Mouse (Mus musculus) midbrain, embryonic 14.5 days (tissue): ENCODE measurements around the gene Lrrc63. TPM values are rescaled to one million over a fixed set of nuclear protein-coding genes. Genes with fewer than 3 reads are reported as not detected.

Source experiments
- ATAC-seq: fragments of 200-750 bp; cut with Nextera tagmentation; 2 replicates; pipeline ENCODE4 v1.8.0; 2017; ENCODE audit warnings: moderate number of reproducible peaks, moderate library complexity; ENCODE audit not compliant: low FRiP score, low TSS enrichment
- DNase-seq: peaks from one replicate; pipeline ENCODE4 v3.0.0-alpha.2; 2015
- H3K27ac ChIP-seq: fragments of 300-500 bp; sonication (generic); replicated peaks from 2 replicates; pipeline ENCODE4 v1.5.1; 2014; ENCODE audit warnings: mild to moderate bottlenecking, low read depth, low read length, moderate library complexity
- H3K27me3 ChIP-seq: fragments of 300-500 bp; sonication (generic); 2 replicates; pipeline ENCODE4 v1.6.1; 2014; ENCODE audit warnings: low read length, control low read depth, mixed read lengths; ENCODE audit not compliant: control insufficient read depth, insufficient read depth
- H3K36me3 ChIP-seq: fragments of 300-500 bp; sonication (generic); 2 replicates; pipeline ENCODE4 v1.6.1; 2014; ENCODE audit warnings: low read length, control low read depth; ENCODE audit not compliant: control insufficient read depth, insufficient read depth
- H3K4me1 ChIP-seq: fragments of 300-500 bp; sonication (generic); 2 replicates; pipeline ENCODE4 v1.6.1; 2014; ENCODE audit warnings: mild to moderate bottlenecking, antibody characterized with exemption, low read length, control low read depth; ENCODE audit not compliant: control insufficient read depth, insufficient read depth
- H3K4me2 ChIP-seq: fragments of 300-500 bp; sonication (generic); 2 replicates; pipeline ENCODE4 v1.6.1; 2014; ENCODE audit warnings: mild to moderate bottlenecking, low read length, moderate library complexity
- H3K4me3 ChIP-seq: fragments of 300-500 bp; sonication (generic); replicated peaks from 2 replicates; pipeline ENCODE4 v1.5.1; 2014; ENCODE audit warnings: low read depth, low read length
- H3K9ac ChIP-seq: fragments of 300-500 bp; sonication (generic); replicated peaks from 2 replicates; pipeline ENCODE4 v1.6.1; 2014; ENCODE audit warnings: mild to moderate bottlenecking, low read length, moderate library complexity
- H3K9me3 ChIP-seq: fragments of 300-500 bp; sonication (generic); 2 replicates; pipeline ENCODE4 v1.6.1; 2016; ENCODE audit warnings: low read length, control low read depth, mixed read lengths; ENCODE audit not compliant: control insufficient read depth
- WGBS: fragments of 180-500 bp; shearing (Covaris S2); extraction: QIAGEN DNeasy Blood & Tissue Kit; methylation state at CpG from one replicate; pipeline ENCODE4 v1.1.7; 2014; 5-methylcytosine and 5-hydroxymethylcytosine counted together
- polyA plus RNA-seq: library from polyadenylated mRNA; unstranded; fragments of >200 nt; fragmentation: Nextera tagmentation; extraction: Ambion mirVana; gene quantifications from 2 replicates; pipeline ENCODE4 v1.2.1, GENCODE M21; 2014

Gene Lrrc63
- polyA plus RNA-seq, 1 experiment from 2014 or later, result not detected

DNA sequence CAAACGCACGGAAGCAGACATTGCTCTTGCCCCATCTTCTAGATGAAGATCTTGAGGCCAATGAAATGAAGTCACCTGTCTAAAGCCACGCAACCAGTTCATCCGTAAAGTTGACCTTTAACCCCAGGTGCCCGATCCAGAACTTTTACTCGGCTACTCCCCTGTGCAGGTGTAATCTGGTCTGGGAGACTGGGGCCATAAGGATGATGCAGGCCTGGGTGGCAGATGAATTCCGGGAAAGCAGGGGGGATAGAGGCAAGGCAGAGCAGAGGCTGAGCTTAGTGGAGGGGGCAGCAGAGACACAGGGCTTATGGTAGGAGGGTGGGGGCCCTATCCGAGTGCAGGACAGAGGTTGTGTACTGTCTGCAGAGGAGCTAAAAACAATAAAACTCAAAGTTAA lies 43.6 kb upstream of the Lrrc63 start:
- WGBS, result 87% methylated on average over 8 of the region's 8 CpGs
- Histone ChIP-seq H3K9me3 (no peaks in the 10 kb centered on the region), H3K9ac (no peak overlapping the region), H3K27me3 (no peaks in the 10 kb centered on the region), H3K4me3 (no peak overlapping the region), H3K36me3 (no peaks in the 10 kb centered on the region), H3K4me2 (no peak overlapping the region), H3K27ac (no peak overlapping the region), H3K4me1 (no peaks in the 10 kb centered on the region)
- ATAC-seq, result no peak
- no peak for DNase-seq

DNA sequence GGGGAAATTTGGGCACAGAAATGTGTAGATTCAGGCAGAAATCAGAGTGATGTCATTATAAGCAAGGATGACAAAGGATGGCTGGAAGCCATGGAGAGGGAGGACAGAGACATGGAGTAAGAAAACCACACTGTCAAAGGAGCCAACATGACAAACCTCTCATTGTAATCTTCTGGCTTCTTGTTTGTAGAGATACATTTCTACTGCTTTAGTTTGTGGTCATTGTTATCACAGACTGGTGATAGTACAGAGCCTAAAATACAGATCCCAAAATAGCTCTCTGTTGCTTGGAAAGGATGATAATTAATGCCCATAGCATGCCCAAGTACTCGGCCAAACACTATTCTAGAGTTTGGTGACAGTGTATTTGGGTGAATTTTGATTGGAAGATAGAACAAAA lies 39.9 kb upstream of the Lrrc63 start:
- no peak overlapping the region for H3K27ac ChIP-seq
- WGBS, result 81% methylated on average over 1 of the region's 1 CpGs
- H3K27me3 ChIP-seq, result no peaks in the 10 kb centered on the region
- H3K4me3 ChIP-seq, result no peak overlapping the region
- no peaks in the 10 kb centered on the region for H3K9me3 ChIP-seq
- no peak overlapping the region for H3K9ac ChIP-seq
- no peaks in the 10 kb centered on the region for H3K4me1 ChIP-seq
- H3K4me2 ChIP-seq, result no peak overlapping the region
- ATAC-seq (no peak), DNase-seq (no peak)
- no peaks in the 10 kb centered on the region for H3K36me3 ChIP-seq

DNA sequence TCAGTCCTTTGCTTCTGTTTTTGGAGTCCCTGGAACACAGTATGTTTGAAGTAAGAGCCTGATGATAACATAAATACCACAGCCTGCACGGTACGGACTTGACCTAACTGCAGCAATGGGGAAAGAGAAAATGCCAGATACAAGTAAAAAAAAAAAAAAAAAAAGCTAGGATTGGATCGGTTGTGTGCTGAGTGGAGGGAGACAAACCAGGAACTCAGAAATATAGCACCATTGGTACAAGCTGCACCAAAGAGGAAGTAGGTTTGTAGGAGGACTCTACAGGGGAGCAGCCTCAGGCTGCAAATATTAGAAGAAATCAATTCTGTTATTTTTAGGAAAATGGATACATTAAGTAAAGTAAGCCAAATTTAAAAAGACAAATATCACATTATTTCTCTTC lies 37.8 kb upstream of the Lrrc63 start:
- Histone ChIP-seq H3K27ac (no peak overlapping the region), H3K9ac (no peak overlapping the region), H3K4me1 (no peaks in the 10 kb centered on the region), H3K36me3 (no peaks in the 10 kb centered on the region), H3K4me2 (no peak overlapping the region), H3K4me3 (no peak overlapping the region), H3K27me3 (no peaks in the 10 kb centered on the region), H3K9me3 (no peaks in the 10 kb centered on the region)
- DNase-seq (no peak), ATAC-seq (no peak)
- WGBS, result 93% methylated on average over 3 of the region's 3 CpGs

DNA sequence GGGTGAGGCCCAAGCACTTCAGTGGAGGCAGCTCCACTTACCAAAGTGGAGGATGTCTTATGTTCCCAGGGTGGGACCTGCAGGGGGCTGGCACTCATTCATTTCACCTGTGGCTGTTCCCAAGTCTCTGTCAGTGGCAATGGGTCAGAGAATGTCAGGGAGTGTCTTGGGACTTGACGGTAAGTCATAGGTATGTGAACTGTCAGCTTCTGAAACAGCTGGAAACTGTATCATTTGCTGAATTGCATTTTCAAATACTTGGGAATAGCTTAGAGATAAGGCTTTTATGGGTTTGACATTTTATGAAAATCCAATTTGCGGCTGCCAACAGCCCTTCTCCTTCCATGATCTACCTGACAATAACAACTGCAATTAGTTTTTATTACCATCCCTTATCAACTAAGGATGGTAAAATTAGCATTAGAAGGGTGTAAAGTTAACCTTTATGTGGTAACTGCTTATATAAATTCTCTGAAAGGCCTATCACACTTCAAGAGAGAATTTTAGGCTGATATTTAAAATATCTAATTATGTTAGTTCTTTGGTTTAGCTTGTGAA lies 35.0 kb upstream of the Lrrc63 start:
- 94% methylated on average over 2 of the region's 2 CpGs for WGBS

DNA sequence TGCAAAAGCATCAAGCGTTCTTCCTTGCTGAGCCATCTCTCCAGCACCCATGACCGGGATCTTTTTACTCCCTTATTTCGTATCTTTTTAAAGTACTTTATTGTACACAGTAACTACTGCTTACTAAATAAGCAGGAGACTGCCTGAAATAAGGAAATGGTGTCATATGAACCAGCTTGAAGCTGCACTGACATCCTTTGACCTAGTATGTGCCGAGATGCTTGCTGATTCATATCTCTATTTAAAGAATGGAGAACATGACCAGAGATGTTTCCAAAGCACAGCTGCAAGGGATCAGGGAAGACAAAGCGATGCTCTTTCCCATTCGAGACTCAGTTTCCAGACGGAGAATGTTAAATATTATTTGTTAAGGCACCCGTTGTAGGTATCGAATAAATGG lies 33.7 kb upstream of the Lrrc63 start:
- no peaks in the 10 kb centered on the region for H3K36me3 ChIP-seq
- WGBS, result 94% methylated on average over 9 of the region's 9 CpGs
- DNase-seq, result no peak
- no peak overlapping the region for H3K4me2 ChIP-seq
- no peak for ATAC-seq
- H3K4me1 ChIP-seq, result no peaks in the 10 kb centered on the region
- no peaks in the 10 kb centered on the region for H3K9me3 ChIP-seq
- H3K9ac ChIP-seq, result no peak overlapping the region
- no peak overlapping the region for H3K27ac ChIP-seq
- H3K27me3 ChIP-seq, result no peaks in the 10 kb centered on the region
- no peak overlapping the region for H3K4me3 ChIP-seq

More for the DNA sequence above, 35.0 kb upstream of the Lrrc63 start:
- H3K36me3 ChIP-seq, result no peaks in the 10 kb centered on the region
- DNase-seq (no peak), ATAC-seq (no peak)
- no peak overlapping the region for H3K9ac ChIP-seq
- no peaks in the 10 kb centered on the region for H3K27me3 ChIP-seq
- H3K4me2 ChIP-seq, result no peak overlapping the region
- no peak overlapping the region for H3K27ac ChIP-seq
- no peaks in the 10 kb centered on the region for H3K9me3 ChIP-seq
- no peaks in the 10 kb centered on the region for H3K4me1 ChIP-seq
- no peak overlapping the region for H3K4me3 ChIP-seq

DNA sequence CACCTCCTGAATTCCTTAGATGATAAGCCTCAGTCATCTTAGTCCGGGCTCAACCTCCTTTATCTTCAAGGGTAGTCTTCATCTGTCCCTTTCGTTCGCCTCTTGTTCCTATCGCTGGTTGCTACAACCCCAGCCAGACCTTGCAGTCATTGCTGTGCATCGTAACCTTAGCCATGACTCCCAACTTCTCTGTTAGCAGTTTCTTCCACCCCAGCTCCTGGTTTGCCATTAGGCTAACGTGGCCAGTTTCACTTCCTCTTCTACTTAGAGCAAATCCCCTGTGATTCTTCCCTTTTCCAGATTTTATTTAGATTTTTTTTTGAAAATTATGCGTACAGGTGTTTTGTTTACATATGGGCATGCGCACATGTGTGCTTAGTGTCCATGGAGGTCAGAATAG lies 33.2 kb upstream of the Lrrc63 start:
- H3K4me3 ChIP-seq, result no peak overlapping the region
- no peaks in the 10 kb centered on the region for H3K9me3 ChIP-seq
- no peaks in the 10 kb centered on the region for H3K4me1 ChIP-seq
- no peaks in the 10 kb centered on the region for H3K27me3 ChIP-seq
- ATAC-seq, result no peak
- H3K36me3 ChIP-seq, result no peaks in the 10 kb centered on the region
- no peak overlapping the region for H3K9ac ChIP-seq
- H3K4me2 ChIP-seq, result no peak overlapping the region
- no peak for DNase-seq
- 89% methylated on average over 8 of the region's 8 CpGs for WGBS
- H3K27ac ChIP-seq, result no peak overlapping the region

DNA sequence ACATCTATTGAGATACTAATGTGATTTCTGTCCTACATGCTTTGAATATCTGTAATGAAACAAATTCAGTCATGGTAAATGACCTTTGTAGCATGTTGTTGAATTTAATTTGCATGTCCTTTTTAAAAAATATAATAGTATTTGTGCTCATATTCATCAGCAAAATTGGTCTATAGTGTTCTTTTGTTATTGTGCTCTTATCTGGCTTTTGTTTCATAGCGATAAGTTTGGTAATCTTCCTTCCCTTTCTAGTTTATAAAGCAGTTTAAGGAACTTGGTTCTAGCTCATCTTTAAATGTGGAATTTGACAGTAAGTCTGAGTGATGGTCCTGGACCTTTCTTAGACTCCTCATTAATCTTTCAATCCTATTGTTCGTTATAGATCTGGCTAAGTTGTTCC lies 28.7 kb upstream of the Lrrc63 start:
- no peak for DNase-seq
- 89% methylated on average over 2 of the region's 2 CpGs for WGBS
- Histone ChIP-seq H3K4me1 (no peaks in the 10 kb centered on the region), H3K27me3 (no peaks in the 10 kb centered on the region), H3K27ac (no peak overlapping the region), H3K36me3 (no peaks in the 10 kb centered on the region), H3K4me3 (no peak overlapping the region), H3K9ac (no peak overlapping the region), H3K4me2 (no peak overlapping the region), H3K9me3 (no peaks in the 10 kb centered on the region)
- no peak for ATAC-seq

DNA sequence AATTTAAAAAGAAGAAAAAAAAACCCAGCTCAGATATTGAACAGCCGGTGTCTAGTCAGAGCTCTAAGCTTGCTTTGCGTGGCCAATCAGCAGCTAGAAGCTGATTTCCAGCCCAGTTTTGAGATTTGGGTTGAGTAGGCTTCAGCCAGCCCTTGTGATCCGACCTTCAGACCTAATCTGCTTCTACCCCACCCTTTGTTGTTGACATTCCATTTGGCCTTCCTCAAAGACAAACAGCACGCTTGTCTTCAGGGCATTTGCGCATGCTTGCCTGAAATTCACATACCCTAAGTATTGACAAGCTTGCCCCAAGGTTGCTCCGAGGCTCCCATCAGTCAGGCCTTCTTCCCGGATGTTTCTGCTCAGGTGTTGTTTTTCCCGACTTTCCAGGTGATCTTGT lies 23.8 kb upstream of the Lrrc63 start:
- H3K4me3 ChIP-seq, result no peak overlapping the region
- no peaks in the 10 kb centered on the region for H3K4me1 ChIP-seq

DNA sequence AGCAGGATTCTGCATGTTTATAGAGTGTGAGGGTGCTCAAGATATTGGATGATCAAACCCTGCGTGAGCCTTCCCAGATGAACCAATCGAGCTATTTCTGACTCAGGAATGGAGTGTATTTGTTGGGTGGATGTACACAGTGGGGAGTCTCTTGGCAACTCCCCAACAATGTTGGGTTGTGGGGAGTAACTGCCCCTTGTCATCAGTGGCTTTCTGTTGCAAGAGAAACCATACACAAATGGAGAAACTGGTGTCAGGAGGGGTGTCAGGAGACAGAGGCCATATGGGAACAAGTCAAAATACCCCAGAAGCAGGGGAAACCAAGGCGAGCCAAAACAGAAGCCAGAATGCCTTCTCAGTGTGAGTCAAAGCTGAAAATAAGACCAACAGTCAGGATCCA lies 20.5 kb upstream of the Lrrc63 start:
- H3K36me3 ChIP-seq, result no peaks in the 10 kb centered on the region
- WGBS, result 84% methylated on average over 3 of the region's 3 CpGs
- H3K27ac ChIP-seq, result no peak overlapping the region
- H3K9me3 ChIP-seq, result no peaks in the 10 kb centered on the region
- H3K4me2 ChIP-seq, result no peak overlapping the region
- H3K4me3 ChIP-seq, result no peak overlapping the region
- H3K27me3 ChIP-seq, result no peaks in the 10 kb centered on the region
- ATAC-seq (no peak), DNase-seq (no peak)
- H3K9ac ChIP-seq, result no peak overlapping the region
- no peaks in the 10 kb centered on the region for H3K4me1 ChIP-seq

More for the DNA sequence above, 23.8 kb upstream of the Lrrc63 start:
- no peaks in the 10 kb centered on the region for H3K36me3 ChIP-seq
- H3K4me2 ChIP-seq, result no peak overlapping the region
- WGBS, result 83% methylated on average over 8 of the region's 8 CpGs
- H3K27me3 ChIP-seq, result no peaks in the 10 kb centered on the region
- no peak for DNase-seq
- H3K9ac ChIP-seq, result no peak overlapping the region
- ATAC-seq, result no peak
- H3K27ac ChIP-seq, result no peak overlapping the region
- H3K9me3 ChIP-seq, result no peaks in the 10 kb centered on the region
